Mouse (Mus musculus) cerebellum, postnatal 14 days (tissue): ENCODE measurements around the gene Cp.
"Not testable (repeated sequence)": the region's sequence is repeated elsewhere in the genome, so short reads cannot be mapped to it uniquely, and the experiment has no call there.

Experiments
- DNase-seq, 2 experiments: peaks; one replicate each; pipeline ENCODE4 v3.0.0; 2021; ENCODE audit warnings: mixed read lengths in 2 of 2

The Cp gene

GRCm38 (mm10) chr3:20007275-20007674, 50.4 kb downstream of the Cp start:
- no peak for DNase-seq

- DNase-seq, result no peak
Measured at GRCm38 (mm10) chr3:20007759-20008158, 50.9 kb downstream of the Cp start.

GRCm38 (mm10) chr3:20010464-20010863, 53.6 kb downstream of the Cp start:
- no peak for DNase-seq

GRCm38 (mm10) chr3:20010905-20011304, 54.1 kb downstream of the Cp start:
- DNase-seq, result not testable (repeated sequence)

- no peak for DNase-seq
Measured at GRCm38 (mm10) chr3:20014454-20014853, 57.6 kb downstream of the Cp start.

GRCm38 (mm10) chr3:20018076-20018475, 61.2 kb downstream of the Cp start:
- no peak for DNase-seq

- DNase-seq, result no peak
Measured at GRCm38 (mm10) chr3:20023832-20024231, 67.0 kb downstream of the Cp start.

- no peak for DNase-seq
Measured at GRCm38 (mm10) chr3:20026481-20026880, 69.6 kb downstream of the Cp start.

GRCm38 (mm10) chr3:20026996-20027689, 70.3 kb downstream of the Cp start:
- DNase-seq, result no peak

GRCm38 (mm10) chr3:20027788-20028187, 70.9 kb downstream of the Cp start:
- no peak for DNase-seq

GRCm38 (mm10) chr3:20028640-20029039, 71.8 kb downstream of the Cp start:
- DNase-seq, result no peak

GRCm38 (mm10) chr3:20030807-20031206, 74.0 kb downstream of the Cp start:
- DNase-seq, result no peak

GRCm38 (mm10) chr3:20033761-20034718, 77.2 kb downstream of the Cp start:
- DNase-seq, result no peak

GRCm38 (mm10) chr3:20034719-20035404, 78.0 kb downstream of the Cp start, which contains the start of gene Hps3:
TSS of gene Hps3 (minus strand) at chr3:20035315.
- DNase-seq, result peak; percentile 84 to 88

GRCm38 (mm10) chr3:20036069-20036468, 79.2 kb downstream of the Cp start:
- DNase-seq, result no peak

- not testable (repeated sequence) for DNase-seq
Measured at GRCm38 (mm10) chr3:20041461-20041860, 84.6 kb downstream of the Cp start.

GRCm38 (mm10) chr3:20044736-20045135, 87.9 kb downstream of the Cp start:
- DNase-seq, result not testable (repeated sequence)

- peak; percentile 94 to 97 for DNase-seq
Measured at GRCm38 (mm10) chr3:20057306-20058196, 100.7 kb downstream of the Cp start, which contains the start of gene Hltf. TSS of gene Hltf (plus strand) at chr3:20057811.

- DNase-seq, result no peak
Measured at GRCm38 (mm10) chr3:20058197-20058541, 101.3 kb downstream of the Cp start.
